Mouse (Mus musculus) E14TG2a.4 (cell line): ENCODE measurements around the gene Xylb.
"Not testable (repeated sequence)": the region's sequence is repeated elsewhere in the genome, so short reads cannot be mapped to it uniquely, and the experiment has no call there.

Experiments
- CTCF ChIP-seq: conservative IDR thresholded peaks from 2 replicates; pipeline ENCODE4 v1.5.1; 2014; ENCODE audit warnings: low read length
- NANOG ChIP-seq: IDR thresholded peaks from 2 replicates; pipeline ENCODE4 v1.6.1; 2014; ENCODE audit warnings: borderline replicate concordance, low read length, mixed read lengths
- POU5F1 ChIP-seq: IDR thresholded peaks from 2 replicates; pipeline ENCODE4 v1.6.1; 2014; ENCODE audit warnings: low read length, borderline replicate concordance

GRCm38 (mm10) chr9:119370770-119371169, 13.6 kb downstream of the Xylb start:
- not testable (repeated sequence) for TF ChIP-seq CTCF, NANOG, POU5F1
